Mouse (Mus musculus): ENCODE measurements around the gene Tmeff1.

Tmeff1 gene

GRCm38 (mm10) chr4:48584421-48585240 is at the start of gene Tmeff1:
TSS of gene Tmeff1 (plus strand) at chr4:48585174.
- no peak for DNase-seq (ENCODE audit: low spot score in 2 of 2)

GRCm38 (mm10) chr4:48536275-48536674 is 48.7 kb upstream of the Tmeff1 start:
- no peak for DNase-seq (ENCODE audit: low spot score in 2 of 2)

- DNase-seq (ENCODE audit: low spot score in 2 of 2): no peak
Observed at GRCm38 (mm10) chr4:48537024-48537423, 48.0 kb upstream of the Tmeff1 start.

GRCm38 (mm10) chr4:48538581-48538980 is 46.4 kb upstream of the Tmeff1 start:
- DNase-seq (ENCODE audit: low spot score in 2 of 2): no peak

- DNase-seq (ENCODE audit: low spot score in 2 of 2): no peak
Observed at GRCm38 (mm10) chr4:48539841-48540575, 45.0 kb upstream of the Tmeff1 start, which contains the start of gene Msantd3. TSS of gene Msantd3 (plus strand) at chr4:48539935.

- DNase-seq (ENCODE audit: low spot score in 2 of 2): no peak
Observed at GRCm38 (mm10) chr4:48540576-48541111, 44.3 kb upstream of the Tmeff1 start.

GRCm38 (mm10) chr4:48541526-48542250 is 43.3 kb upstream of the Tmeff1 start:
- no peak for DNase-seq (ENCODE audit: low spot score in 2 of 2)

- DNase-seq (ENCODE audit: low spot score in 2 of 2): no peak
Observed at GRCm38 (mm10) chr4:48542351-48542750, 42.6 kb upstream of the Tmeff1 start.

GRCm38 (mm10) chr4:48543071-48543865 is 41.7 kb upstream of the Tmeff1 start:
- no peak for DNase-seq (ENCODE audit: low spot score in 2 of 2)

- no peak for DNase-seq (ENCODE audit: low spot score in 2 of 2)
Observed at GRCm38 (mm10) chr4:48544141-48544540, 40.8 kb upstream of the Tmeff1 start.

- DNase-seq (ENCODE audit: low spot score in 2 of 2): no peak
Observed at GRCm38 (mm10) chr4:48545966-48546365, 39.0 kb upstream of the Tmeff1 start.

GRCm38 (mm10) chr4:48546568-48547496 is 38.1 kb upstream of the Tmeff1 start:
- DNase-seq (ENCODE audit: low spot score in 2 of 2): no peak

- no peak for DNase-seq (ENCODE audit: low spot score in 2 of 2)
Observed at GRCm38 (mm10) chr4:48548393-48549045, 36.5 kb upstream of the Tmeff1 start.

- DNase-seq (ENCODE audit: low spot score in 2 of 2): no peak
Observed at GRCm38 (mm10) chr4:48549661-48550060, 35.3 kb upstream of the Tmeff1 start.

- DNase-seq (ENCODE audit: low spot score in 2 of 2): no peak
Observed at GRCm38 (mm10) chr4:48552486-48553064, 32.4 kb upstream of the Tmeff1 start.

GRCm38 (mm10) chr4:48554132-48554531 is 30.8 kb upstream of the Tmeff1 start:
- no peak for DNase-seq (ENCODE audit: low spot score in 2 of 2)

GRCm38 (mm10) chr4:48555729-48556128 is 29.2 kb upstream of the Tmeff1 start:
- DNase-seq (ENCODE audit: low spot score in 2 of 2): no peak

GRCm38 (mm10) chr4:48559652-48560051 is 25.3 kb upstream of the Tmeff1 start:
- no peak for DNase-seq (ENCODE audit: low spot score in 2 of 2)

- DNase-seq (ENCODE audit: low spot score in 2 of 2): no peak
Observed at GRCm38 (mm10) chr4:48561824-48562223, 23.1 kb upstream of the Tmeff1 start.

All from spleen, postnatal 14 days (tissue).